Mouse (Mus musculus): Measurements from ENCODE around the gene Atf6. TPM values are rescaled to one million over a fixed set of nuclear protein-coding genes. Genes with fewer than 3 reads are reported as not detected.

The Atf6 gene
- 7.3 and 8.1 TPM in 2 replicates for polyA plus RNA-seq (2015; fragmentation: Nextera tagmentation; extraction: Ambion mirVana)

GRCm38 (mm10) chr1:170867691-170868105 lies at the start of gene Atf6:
Gene Atf6 (minus strand): TSS chr1:170867771.
- Histone ChIP-seq H3K36me3 (peaks cover 13% of the 10 kb centered on the region), H3K9ac (peak within 1 kb of the TSS; percentile 89), H3K4me3 (peak within 1 kb of the TSS; percentile 87), H3K9me3 (no peaks in the 10 kb centered on the region), H3K27ac (replicated peaks) (peak within 1 kb of the TSS; percentile 75), H3K4me1 (replicated peaks) (peaks cover 19% of the 10 kb centered on the region), H3K4me2 (peak within 1 kb of the TSS; percentile 79), H3K27me3 (no peaks in the 10 kb centered on the region)
- peak; percentile 78 for ATAC-seq (ENCODE audit: low read depth)
- under 1% methylated on average over 25 of the region's 25 CpGs for WGBS

DNA sequence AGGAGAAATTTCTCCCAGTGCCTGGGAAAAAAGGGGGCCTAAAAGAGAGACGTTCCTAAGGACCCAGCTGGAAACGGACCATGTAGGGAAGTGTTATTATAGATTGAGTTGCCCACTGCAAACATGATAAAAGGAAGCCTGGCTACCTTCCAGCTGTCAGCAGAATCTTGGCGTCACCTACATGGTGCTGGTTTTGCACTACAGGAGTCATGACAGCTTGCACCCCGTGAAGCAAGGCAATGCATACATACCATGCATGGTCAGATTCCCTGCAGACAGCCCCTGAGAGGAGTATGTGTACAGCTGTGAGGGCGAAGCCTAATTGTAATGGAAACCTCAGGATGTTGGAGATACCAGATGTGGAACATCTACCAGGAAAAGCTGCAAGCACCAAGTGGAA lies 48.1 kb upstream of the Atf6 start:
- Histone ChIP-seq H3K36me3 (no peaks in the 10 kb centered on the region), H3K4me1 (replicated peaks) (no peaks in the 10 kb centered on the region), H3K27ac (replicated peaks) (no peak overlapping the region), H3K9ac (no peak overlapping the region), H3K9me3 (no peaks in the 10 kb centered on the region), H3K4me3 (no peak overlapping the region), H3K4me2 (no peak overlapping the region), H3K27me3 (peaks cover 4% of the 10 kb centered on the region; the same call in 1 of the 2 replicates)
- no peak for ATAC-seq (ENCODE audit: low read depth)
- 75% methylated on average over 5 of the region's 5 CpGs for WGBS

DNA sequence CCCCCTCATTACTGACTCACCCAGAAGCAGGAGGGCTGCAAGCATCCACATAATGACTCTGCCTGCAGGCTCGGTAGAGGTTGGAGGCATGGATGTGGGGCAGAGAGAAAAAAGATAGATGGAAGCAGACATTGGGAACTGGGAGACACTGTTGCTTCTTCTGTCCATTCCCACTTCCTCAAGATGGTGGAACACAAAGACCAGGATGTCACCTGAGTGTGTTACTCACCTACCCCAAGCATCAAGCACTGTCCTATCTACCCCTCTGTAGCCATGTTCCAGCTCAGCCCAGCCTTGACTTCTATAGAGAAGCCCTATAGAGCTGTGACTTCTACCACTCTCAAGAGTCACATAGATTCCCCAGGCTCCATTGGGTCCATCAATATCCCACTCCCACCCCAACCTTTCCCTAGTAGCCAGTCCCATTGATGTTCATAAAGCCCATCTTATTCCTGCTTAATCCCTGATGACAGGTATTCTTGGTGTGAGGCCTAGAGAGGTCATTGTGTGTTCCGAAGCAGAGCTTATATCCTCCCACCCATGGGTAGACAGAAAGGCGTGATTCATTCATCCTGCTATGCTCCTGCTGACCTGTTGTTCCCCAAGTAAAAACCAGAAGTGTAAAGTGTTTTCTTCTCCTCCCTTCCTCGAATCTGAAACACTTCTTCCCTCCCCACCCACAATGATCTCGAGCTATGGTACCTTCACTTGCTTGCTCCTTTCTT lies 45.5 kb upstream of the Atf6 start, which contains the start of gene Fcrlb:
Fcrlb (minus strand) TSS at position 51 of the 725 bp plus-strand sequence.
- no peak within 1 kb of the TSS for H3K4me3 ChIP-seq
- H3K4me2 ChIP-seq, result no peak within 1 kb of the TSS
- H3K27me3 ChIP-seq, result peaks cover 28% of the 10 kb centered on the region
- no peaks in the 10 kb centered on the region for H3K9me3 ChIP-seq
- no peaks in the 10 kb centered on the region for H3K36me3 ChIP-seq
- H3K9ac ChIP-seq, result no peak within 1 kb of the TSS
- H3K27ac ChIP-seq (replicated peaks), result no peak within 1 kb of the TSS
- no peak for ATAC-seq (ENCODE audit: low read depth)
- peaks cover 7% of the 10 kb centered on the region for H3K4me1 ChIP-seq (replicated peaks)
- 81% methylated on average over 5 of the region's 5 CpGs for WGBS

- no peak overlapping the region for H3K27ac ChIP-seq (replicated peaks)
- H3K4me2 ChIP-seq, result no peak overlapping the region
- H3K4me1 ChIP-seq (replicated peaks), result peaks cover 15% of the 10 kb centered on the region
- H3K9ac ChIP-seq, result no peak overlapping the region
- H3K36me3 ChIP-seq, result no peaks in the 10 kb centered on the region
- no peak overlapping the region for H3K4me3 ChIP-seq
- peaks cover 37% of the 10 kb centered on the region for H3K27me3 ChIP-seq
- WGBS, result 86% methylated on average over 11 of the region's 11 CpGs
- no peak for ATAC-seq (ENCODE audit: low read depth)
- H3K9me3 ChIP-seq, result no peaks in the 10 kb centered on the region
Measured at GRCm38 (mm10) chr1:170911907-170912660, 44.5 kb upstream of the Atf6 start.

DNA sequence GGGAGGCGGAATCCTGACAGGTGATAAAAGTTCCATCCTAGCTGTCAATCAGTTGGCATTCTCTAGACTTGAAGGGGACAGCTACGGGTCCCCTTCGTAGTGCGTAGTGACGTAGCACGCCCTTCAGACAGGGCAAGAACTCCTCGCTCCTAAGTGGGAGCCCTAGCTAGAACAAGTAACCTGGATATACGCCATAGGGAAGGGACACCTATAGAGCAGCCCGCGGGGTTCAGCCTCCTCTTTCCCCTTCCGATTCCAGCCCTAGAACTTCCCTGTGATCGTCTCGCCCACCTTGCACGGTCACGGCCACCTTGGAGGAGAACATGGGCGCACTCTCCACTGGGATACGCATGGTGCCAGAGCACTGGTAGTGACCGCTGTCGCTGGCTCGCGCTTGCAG lies 40.8 kb upstream of the Atf6 start:
- Histone ChIP-seq H3K36me3 (no peaks in the 10 kb centered on the region), H3K4me1 (replicated peaks) (peaks cover 17% of the 10 kb centered on the region), H3K9ac (peak overlapping the region; percentile 71), H3K9me3 (no peaks in the 10 kb centered on the region), H3K27ac (replicated peaks) (no peak overlapping the region), H3K4me3 (peak overlapping the region; percentile 52), H3K27me3 (peaks cover 68% of the 10 kb centered on the region), H3K4me2 (peak overlapping the region; percentile 74)
- WGBS, result 2% methylated on average over 21 of the region's 21 CpGs
- peak; percentile 76 for ATAC-seq (ENCODE audit: low read depth)

GRCm38 (mm10) chr1:170907456-170908191 lies 40.1 kb upstream of the Atf6 start:
- Histone ChIP-seq H3K9ac (peak overlapping the region; percentile 71), H3K36me3 (no peaks in the 10 kb centered on the region), H3K4me1 (replicated peaks) (peaks cover 17% of the 10 kb centered on the region), H3K9me3 (no peaks in the 10 kb centered on the region), H3K27me3 (peaks cover 75% of the 10 kb centered on the region), H3K4me3 (peak overlapping the region; percentile 52), H3K27ac (replicated peaks) (no peak overlapping the region), H3K4me2 (peak overlapping the region; percentile 74)
- ATAC-seq (ENCODE audit: low read depth), result peak; percentile 87
- under 1% methylated on average over 71 of the region's 71 CpGs for WGBS

DNA sequence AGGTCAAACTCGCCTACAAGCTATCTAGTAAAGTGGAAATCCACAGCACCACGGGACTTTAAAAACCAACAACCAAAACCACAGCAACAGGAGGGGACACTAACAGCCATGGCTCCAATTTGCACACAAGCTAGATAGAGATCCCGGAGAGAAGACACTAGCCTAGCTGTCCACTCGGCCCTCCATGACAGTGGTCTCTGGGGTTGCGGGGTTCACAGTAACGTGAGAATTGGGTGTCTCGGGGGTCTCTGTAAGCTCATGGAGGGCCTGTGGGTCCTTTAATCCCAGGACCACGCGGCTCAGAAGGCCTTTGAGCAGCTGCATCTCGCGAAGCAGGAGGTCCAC lies 39.5 kb upstream of the Atf6 start:
- Histone ChIP-seq H3K4me1 (replicated peaks) (peaks cover 17% of the 10 kb centered on the region), H3K36me3 (no peaks in the 10 kb centered on the region), H3K4me3 (peak overlapping the region; percentile 52), H3K27ac (replicated peaks) (no peak overlapping the region), H3K4me2 (peak overlapping the region; percentile 74), H3K27me3 (peaks cover 80% of the 10 kb centered on the region), H3K9me3 (no peaks in the 10 kb centered on the region), H3K9ac (peak overlapping the region; percentile 71)
- no peak for ATAC-seq (ENCODE audit: low read depth)
- 18% methylated on average over 11 of the region's 11 CpGs for WGBS

DNA sequence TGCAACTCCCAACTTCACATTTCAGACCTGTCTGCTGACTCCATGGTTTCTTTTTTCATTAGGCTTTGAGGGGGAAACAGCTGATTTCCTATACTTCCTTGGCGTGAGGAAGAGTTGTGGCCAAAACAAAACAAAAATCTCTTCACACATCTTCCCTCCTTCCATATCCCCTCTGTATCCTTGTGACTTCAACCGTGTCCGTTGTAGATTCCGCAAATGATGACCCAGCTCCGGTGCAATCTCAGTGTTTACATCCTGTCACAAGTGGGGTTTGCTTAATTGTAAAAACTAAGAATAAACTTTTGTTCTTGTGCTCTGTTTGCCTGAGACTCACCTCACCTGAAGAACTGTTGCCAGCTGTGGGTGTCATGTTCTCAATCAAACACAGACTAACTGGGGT lies 35.9 kb upstream of the Atf6 start:
- Histone ChIP-seq H3K9ac (no peak overlapping the region), H3K9me3 (no peaks in the 10 kb centered on the region), H3K27me3 (peaks cover 59% of the 10 kb centered on the region), H3K4me1 (replicated peaks) (peaks cover 18% of the 10 kb centered on the region), H3K4me3 (no peak overlapping the region), H3K4me2 (no peak overlapping the region), H3K36me3 (no peaks in the 10 kb centered on the region), H3K27ac (replicated peaks) (no peak overlapping the region)
- no peak for ATAC-seq (ENCODE audit: low read depth)
- 80% methylated on average over 5 of the region's 5 CpGs for WGBS

GRCm38 (mm10) chr1:170901536-170902238 lies 34.1 kb upstream of the Atf6 start:
- Histone ChIP-seq H3K9me3 (no peaks in the 10 kb centered on the region), H3K27ac (replicated peaks) (no peak overlapping the region), H3K36me3 (no peaks in the 10 kb centered on the region), H3K4me1 (replicated peaks) (peaks cover 4% of the 10 kb centered on the region), H3K4me2 (peak overlapping the region; percentile 24), H3K27me3 (peaks cover 47% of the 10 kb centered on the region), H3K9ac (no peak overlapping the region), H3K4me3 (no peak overlapping the region)
- WGBS, result 32% methylated on average over 10 of the region's 10 CpGs
- ATAC-seq (ENCODE audit: low read depth), result 0 out of 2 replicates have a peak, but pooled peaks have one; percentile 61

DNA sequence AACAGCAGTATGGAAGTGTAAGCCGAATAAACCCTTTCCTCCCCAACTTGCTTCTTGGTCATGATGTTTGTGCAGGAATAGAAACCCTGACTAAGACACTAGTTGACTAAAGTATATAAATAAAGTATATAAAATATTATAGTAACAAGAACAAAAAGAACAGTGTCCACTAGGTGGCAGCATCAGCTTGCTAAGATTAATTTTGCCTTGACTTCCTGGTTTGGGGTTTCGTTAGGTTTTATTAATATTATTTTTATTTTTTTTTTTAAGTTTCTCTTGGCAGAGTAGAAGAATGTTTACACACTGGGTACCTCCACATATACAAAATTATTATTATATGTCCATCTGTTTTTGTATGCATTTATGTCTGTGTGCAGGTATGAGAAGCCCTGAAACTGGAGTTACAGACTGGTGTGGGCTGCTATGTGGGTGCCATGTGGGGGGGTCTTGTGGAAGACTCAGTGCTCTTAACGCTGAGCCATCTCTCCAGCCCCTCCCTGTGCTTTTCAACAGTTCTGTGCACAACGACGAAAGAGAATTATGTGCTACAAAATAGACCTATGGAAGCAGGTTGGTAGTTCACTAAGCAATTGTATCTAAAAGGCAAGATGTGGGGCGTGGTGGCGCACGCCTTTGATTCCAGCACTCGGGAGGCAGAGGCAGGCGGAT lies 33.4 kb upstream of the Atf6 start:
- no peak overlapping the region for H3K4me3 ChIP-seq
- H3K27ac ChIP-seq (replicated peaks), result no peak overlapping the region
- no peak overlapping the region for H3K9ac ChIP-seq
- H3K27me3 ChIP-seq, result peaks cover 40% of the 10 kb centered on the region
- peak; percentile 59 for ATAC-seq (ENCODE audit: low read depth)
- no peaks in the 10 kb centered on the region for H3K9me3 ChIP-seq
- H3K36me3 ChIP-seq, result no peaks in the 10 kb centered on the region
- H3K4me2 ChIP-seq, result peak overlapping the region; percentile 26
- WGBS, result 37% methylated on average over 10 of the region's 10 CpGs
- H3K4me1 ChIP-seq (replicated peaks), result peaks cover 4% of the 10 kb centered on the region

- 80% methylated on average over 16 of the region's 16 CpGs for WGBS
- Histone ChIP-seq H3K36me3 (no peaks in the 10 kb centered on the region), H3K4me1 (replicated peaks) (peaks cover 4% of the 10 kb centered on the region), H3K4me2 (no peak overlapping the region), H3K27ac (replicated peaks) (no peak overlapping the region), H3K9me3 (no peaks in the 10 kb centered on the region), H3K9ac (no peak overlapping the region), H3K4me3 (no peak overlapping the region), H3K27me3 (peaks cover 21% of the 10 kb centered on the region; the same call in 1 of the 2 replicates)
- no peak for ATAC-seq (ENCODE audit: low read depth)
Measured at GRCm38 (mm10) chr1:170898413-170899075, 31.0 kb upstream of the Atf6 start.
